Mouse (Mus musculus): ENCODE results near the gene Tpr.

Tpr gene

DNA sequence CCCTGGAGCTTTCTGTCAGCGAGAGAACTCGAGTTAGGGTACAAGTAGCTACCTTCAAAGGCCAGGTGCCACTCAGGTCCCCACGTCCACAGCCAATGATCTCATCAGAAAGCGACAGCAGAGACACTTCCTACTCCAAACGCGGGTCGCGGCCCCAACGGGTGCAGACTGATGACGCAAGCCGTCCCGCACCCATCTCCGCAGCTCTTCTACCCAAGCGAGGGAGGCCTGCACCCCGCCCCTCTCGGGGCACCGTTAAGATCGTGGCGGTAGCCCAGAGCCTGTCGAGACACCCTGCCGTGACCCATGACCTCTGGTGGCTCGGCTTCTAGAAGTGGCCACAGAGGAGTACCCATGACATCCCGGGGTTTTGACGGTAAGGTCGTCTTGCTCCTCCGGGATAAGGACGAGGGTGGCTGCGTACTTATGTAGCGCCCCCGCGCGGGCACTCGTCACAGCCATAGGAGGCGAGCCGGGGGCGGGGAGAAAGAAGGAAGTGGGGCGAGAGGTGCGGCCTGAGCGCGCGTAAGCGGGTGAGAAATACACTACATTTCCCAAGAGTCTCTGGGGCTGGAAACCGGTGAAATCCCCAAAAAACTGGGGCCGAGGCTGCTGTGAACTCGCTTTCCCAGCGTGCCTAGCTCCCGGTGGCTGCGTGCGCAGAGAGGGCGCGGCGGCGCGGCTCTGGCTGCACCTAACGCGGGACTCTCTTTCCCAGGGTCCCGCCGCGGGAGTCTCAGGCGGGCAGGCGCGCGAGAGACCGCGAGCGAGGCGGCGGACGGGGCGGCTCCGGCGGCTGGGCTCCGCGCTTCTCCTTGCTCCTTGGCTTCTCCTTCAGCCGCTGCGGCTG lies at the start of gene Tpr, which contains the start of gene Odr4:
Gene Tpr, plus strand, starts transcription at position 201 of the 850 bp plus-strand sequence.
Gene Odr4, minus strand, starts transcription at position 443 of the 850 bp plus-strand sequence.
- peak; percentile 96 for DNase-seq

DNA sequence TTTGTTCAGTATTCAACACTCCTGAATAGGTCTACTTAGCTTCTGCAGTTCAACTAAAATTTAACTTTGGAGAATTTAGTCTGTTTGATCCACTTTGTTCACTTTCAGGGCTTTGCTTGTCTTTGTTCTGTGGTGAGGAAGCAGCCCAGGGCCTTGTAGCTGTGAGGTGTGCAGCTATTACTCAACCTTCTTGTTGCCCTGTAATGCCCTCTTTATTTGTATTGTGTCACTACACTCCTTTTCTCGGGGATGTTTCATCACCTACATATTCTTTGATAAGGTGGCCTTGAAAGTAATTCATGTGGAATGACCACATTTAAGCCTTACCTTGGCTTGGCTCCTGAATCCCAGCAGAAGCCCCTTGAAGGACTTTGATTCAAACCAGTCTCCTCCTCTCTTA lies 31.8 kb upstream of the Tpr start:
- DNase-seq, result no peak

GRCm38 (mm10) chr1:150372895-150373294 lies 19.7 kb upstream of the Tpr start:
- DNase-seq, result no peak

GRCm38 (mm10) chr1:150374247-150374646 lies 18.4 kb upstream of the Tpr start:
- DNase-seq, result no peak

- DNase-seq, result no peak
Observed at GRCm38 (mm10) chr1:150384138-150384537, 8.5 kb upstream of the Tpr start.

DNA sequence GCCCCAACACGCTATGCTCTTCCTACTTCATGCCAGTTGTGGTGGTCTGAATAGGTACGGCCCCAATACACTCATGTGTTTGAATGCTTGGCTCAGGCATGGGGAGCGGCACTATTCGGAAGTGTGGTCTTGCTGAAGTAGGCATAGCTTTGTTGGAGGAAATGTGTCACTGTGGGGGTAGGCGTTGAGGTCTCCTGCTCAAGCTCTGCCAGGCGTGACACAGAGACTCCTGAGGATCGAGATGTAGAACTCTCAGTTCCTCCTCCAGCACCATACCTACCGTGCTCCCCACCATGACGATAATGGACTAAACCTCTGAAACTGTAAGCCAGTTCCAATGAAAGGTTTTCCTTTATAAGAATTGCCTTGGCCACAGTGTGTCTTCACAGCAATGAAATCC lies 5.1 kb upstream of the Tpr start:
- DNase-seq, result no peak

- no peak for DNase-seq
Observed at GRCm38 (mm10) chr1:150389390-150390129, 3.1 kb upstream of the Tpr start.

- no peak for DNase-seq
Observed at GRCm38 (mm10) chr1:150391931-150392637, 554 bp upstream of the Tpr start.

GRCm38 (mm10) chr1:150393488-150393852 lies 832 bp downstream of the Tpr start:
- no peak for DNase-seq

DNA sequence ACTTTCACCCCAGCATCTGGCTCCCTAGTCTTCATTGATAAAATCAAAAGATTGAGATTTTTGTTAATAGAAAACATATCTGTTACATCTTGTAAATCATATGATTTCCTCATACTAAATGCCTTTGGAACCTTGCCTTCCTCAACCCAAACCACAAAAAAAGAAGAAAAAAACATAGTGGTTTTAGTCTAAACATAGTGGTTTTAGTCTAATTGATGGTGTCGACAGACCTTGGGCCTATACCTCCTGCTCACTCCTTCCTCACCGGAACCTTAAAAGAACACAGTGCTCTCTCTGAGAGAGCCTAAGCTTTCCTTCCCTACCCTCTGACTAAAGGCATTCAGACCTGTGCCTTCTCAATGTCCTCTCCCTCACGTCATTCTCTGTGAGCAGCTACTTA lies 3.4 kb downstream of the Tpr start:
- no peak for DNase-seq

GRCm38 (mm10) chr1:150403914-150404313 lies 11.3 kb downstream of the Tpr start:
- no peak for DNase-seq

GRCm38 (mm10) chr1:150404555-150404954 lies 11.9 kb downstream of the Tpr start:
- no peak for DNase-seq

DNA sequence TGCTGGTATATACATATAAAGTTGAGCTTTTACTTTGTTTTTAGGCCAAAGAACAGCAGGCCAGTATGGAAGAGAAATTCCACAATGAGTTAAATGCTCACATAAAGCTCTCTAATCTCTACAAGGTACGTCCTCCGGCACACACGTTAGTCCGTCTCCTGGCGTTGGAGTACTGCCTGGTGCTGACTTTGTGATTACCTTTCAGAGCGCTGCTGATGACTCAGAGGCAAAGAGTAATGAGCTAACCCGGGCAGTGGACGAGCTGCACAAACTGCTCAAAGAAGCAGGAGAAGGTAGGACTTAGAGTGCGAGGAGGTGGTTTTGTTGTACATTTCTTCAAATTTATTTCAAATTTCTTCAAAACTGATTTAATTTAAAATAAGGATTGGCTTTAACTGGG lies 14.6 kb downstream of the Tpr start:
- no peak for DNase-seq

GRCm38 (mm10) chr1:150409996-150410395 lies 17.4 kb downstream of the Tpr start:
- DNase-seq, result no peak

DNA sequence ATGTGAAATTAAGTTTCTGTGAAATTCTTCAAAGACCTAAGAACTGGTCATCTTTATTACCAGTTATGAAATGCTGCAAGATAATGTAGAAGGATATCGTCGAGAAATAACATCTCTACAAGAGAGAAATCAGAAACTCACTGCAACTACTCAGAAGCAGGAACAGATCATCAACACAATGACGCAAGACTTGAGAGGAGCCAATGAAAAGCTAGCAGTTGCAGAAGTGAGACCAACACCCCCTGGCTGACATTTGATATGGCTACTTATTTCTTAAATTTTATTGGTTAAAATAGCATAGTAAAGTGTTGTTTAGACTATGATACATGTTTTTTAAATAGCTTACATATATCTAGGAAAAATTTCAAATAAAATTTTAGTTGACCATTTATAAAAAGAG lies 23.4 kb downstream of the Tpr start:
- DNase-seq, result no peak

GRCm38 (mm10) chr1:150418426-150418825 lies 25.8 kb downstream of the Tpr start:
- no peak for DNase-seq

- no peak for DNase-seq
Observed at GRCm38 (mm10) chr1:150425665-150426064, 33.0 kb downstream of the Tpr start.

- no peak for DNase-seq
Observed at GRCm38 (mm10) chr1:150426216-150426615, 33.6 kb downstream of the Tpr start.

- no peak for DNase-seq
Observed at GRCm38 (mm10) chr1:150438641-150439040, 46.0 kb downstream of the Tpr start.

DNA sequence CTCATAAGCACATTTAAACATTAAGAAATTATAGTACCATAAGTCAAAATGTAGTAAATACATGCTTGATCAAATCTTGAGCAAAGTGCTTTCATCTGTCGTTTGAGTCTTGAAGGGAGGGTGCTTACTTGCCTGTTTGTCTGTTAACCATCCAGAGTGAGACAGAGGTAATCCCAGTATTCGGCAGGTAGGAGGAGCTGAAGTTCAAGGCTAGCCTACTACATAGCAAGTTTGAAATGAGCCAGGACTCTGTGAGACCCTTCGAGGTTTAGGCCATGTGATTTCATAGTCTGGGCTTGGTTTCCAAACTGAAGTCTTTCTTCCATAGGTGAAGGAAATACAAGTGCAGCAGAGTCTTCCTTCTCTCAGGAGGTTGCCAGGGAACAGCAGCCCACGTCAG lies 49.1 kb downstream of the Tpr start:
- DNase-seq, result no peak

GRCm38 (mm10) chr1:150458977-150459376 lies 66.3 kb downstream of the Tpr start:
- no peak for DNase-seq

DNA sequence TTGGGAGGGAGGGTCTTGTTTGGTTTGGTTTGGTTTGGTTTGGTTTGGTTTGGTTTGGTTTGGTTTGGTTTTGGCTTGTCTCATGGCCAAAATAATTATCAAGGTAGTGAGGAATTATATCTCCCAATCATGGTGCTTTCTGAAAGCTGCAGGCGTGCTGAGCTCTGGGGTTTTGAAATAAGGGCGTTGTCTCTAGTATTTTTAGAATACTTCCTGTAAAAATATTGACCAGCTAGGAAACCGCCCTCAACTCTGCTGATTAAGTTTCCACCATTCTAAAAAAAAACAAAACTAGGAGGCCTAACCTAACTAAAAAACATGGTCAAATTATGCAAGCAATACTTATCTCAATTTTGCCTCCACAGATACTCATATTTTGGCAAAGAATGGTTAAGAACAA lies 67.0 kb downstream of the Tpr start:
- DNase-seq, result no peak

GRCm38 (mm10) chr1:150460595-150460994 lies 68.0 kb downstream of the Tpr start:
- no peak for DNase-seq

DNA sequence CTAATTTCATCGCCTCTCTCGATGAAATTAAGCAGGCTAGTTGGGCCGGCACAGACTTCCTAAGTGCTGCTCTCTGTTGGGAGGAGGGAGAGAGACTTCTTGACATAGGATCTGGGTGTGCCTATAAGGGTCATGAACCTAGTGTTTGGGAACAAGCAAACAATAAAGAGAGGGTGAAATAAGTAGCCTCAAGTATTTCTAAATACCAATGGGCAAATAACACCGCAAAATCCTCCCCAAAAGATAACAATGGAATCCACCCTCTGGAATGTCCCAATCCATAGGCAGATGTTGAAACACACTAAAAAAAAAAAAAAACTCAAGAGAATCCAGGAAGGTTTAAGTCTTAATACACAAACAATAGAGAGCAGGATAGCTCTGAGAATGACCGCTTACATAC lies 70.4 kb downstream of the Tpr start:
- DNase-seq, result no peak

All from liver (tissue).